Mouse (Mus musculus): Measurements from ENCODE around the gene Gpx7.
"Not testable (repeated sequence)": the region's sequence is repeated elsewhere in the genome, so short reads cannot be mapped to it uniquely, and the experiment has no call there.

Gene Gpx7

GRCm38 (mm10) chr4:108392558-108392957 lies 14.2 kb downstream of the Gpx7 start:
- in situ Hi-C loops (cut with MboI; ENCODE audit: low sequenced_read_pairs) = no loop called here

- in situ Hi-C loops (cut with MboI; ENCODE audit: low sequenced_read_pairs) = no loop called here
These were observed 15.6 kb downstream of the Gpx7 start for GRCm38 (mm10) chr4:108391124-108391523.

- in situ Hi-C loops (cut with MboI; ENCODE audit: low sequenced_read_pairs) = no loop called here
These were observed 18.0 kb downstream of the Gpx7 start for GRCm38 (mm10) chr4:108388741-108389140.

GRCm38 (mm10) chr4:108387681-108388253 lies 19.0 kb downstream of the Gpx7 start:
- in situ Hi-C loops (cut with MboI; ENCODE audit: low sequenced_read_pairs) = no loop called here

- in situ Hi-C loops (cut with MboI; ENCODE audit: low sequenced_read_pairs) = no loop called here
These were observed 19.7 kb downstream of the Gpx7 start for GRCm38 (mm10) chr4:108387106-108387505.

- in situ Hi-C loops (cut with MboI; ENCODE audit: low sequenced_read_pairs) = no loop called here
These were observed 20.7 kb downstream of the Gpx7 start for GRCm38 (mm10) chr4:108386087-108386486.

GRCm38 (mm10) chr4:108383183-108383714 lies 23.5 kb downstream of the Gpx7 start, which contains the start of gene Shisal2a:
Shisal2a (minus strand) TSS chr4:108383349.
- in situ Hi-C loops (cut with MboI; ENCODE audit: low sequenced_read_pairs) = no loop called here

GRCm38 (mm10) chr4:108380146-108380545 lies 26.6 kb downstream of the Gpx7 start:
- in situ Hi-C loops (cut with MboI; ENCODE audit: low sequenced_read_pairs) = no loop called here

- in situ Hi-C loops (cut with MboI; ENCODE audit: low sequenced_read_pairs) = no loop called here
These were observed 27.3 kb downstream of the Gpx7 start for GRCm38 (mm10) chr4:108379476-108379875.

GRCm38 (mm10) chr4:108372166-108372565 lies 34.6 kb downstream of the Gpx7 start:
- in situ Hi-C loops (cut with MboI; ENCODE audit: low sequenced_read_pairs) = no loop called here

GRCm38 (mm10) chr4:108371421-108371820 lies 35.3 kb downstream of the Gpx7 start:
- in situ Hi-C loops (cut with MboI; ENCODE audit: low sequenced_read_pairs) = no loop called here

- in situ Hi-C loops (cut with MboI; ENCODE audit: low sequenced_read_pairs) = no loop called here
These were observed 36.4 kb downstream of the Gpx7 start for GRCm38 (mm10) chr4:108370409-108370808.

GRCm38 (mm10) chr4:108369254-108369653 lies 37.5 kb downstream of the Gpx7 start:
- in situ Hi-C loops (cut with MboI; ENCODE audit: low sequenced_read_pairs) = no loop called here

GRCm38 (mm10) chr4:108364111-108364476 lies 42.7 kb downstream of the Gpx7 start:
- in situ Hi-C loops (cut with MboI; ENCODE audit: low sequenced_read_pairs) = no loop called here

GRCm38 (mm10) chr4:108363355-108364110 lies 43.2 kb downstream of the Gpx7 start:
- in situ Hi-C loops (cut with MboI; ENCODE audit: low sequenced_read_pairs) = no loop called here

GRCm38 (mm10) chr4:108362321-108363261 lies 44.2 kb downstream of the Gpx7 start:
- in situ Hi-C loops (cut with MboI; ENCODE audit: low sequenced_read_pairs) = no loop called here

GRCm38 (mm10) chr4:108360136-108361055 lies 46.4 kb downstream of the Gpx7 start:
- in situ Hi-C loops (cut with MboI; ENCODE audit: low sequenced_read_pairs) = no loop called here

- in situ Hi-C loops (cut with MboI; ENCODE audit: low sequenced_read_pairs) = no loop called here
These were observed 48.3 kb downstream of the Gpx7 start for GRCm38 (mm10) chr4:108358498-108358897.

- in situ Hi-C loops (cut with MboI; ENCODE audit: low sequenced_read_pairs) = no loop called here
These were observed 49.3 kb downstream of the Gpx7 start for GRCm38 (mm10) chr4:108357458-108357857.

GRCm38 (mm10) chr4:108353591-108353990 lies 53.2 kb downstream of the Gpx7 start:
- in situ Hi-C loops (cut with MboI; ENCODE audit: low sequenced_read_pairs) = not testable (repeated sequence)

All from CH12F3 (cell line).